Mouse (Mus musculus) spleen, postnatal 0 days (tissue): ENCODE results near the gene Hipk1. TPM values are rescaled to one million over a fixed set of nuclear protein-coding genes. Genes with fewer than 3 reads are reported as not detected.

Experiments
- polyA plus RNA-seq: library from polyadenylated mRNA; unstranded; fragments of >200 nt; fragmentation: Nextera tagmentation; extraction: Ambion mirVana; gene quantifications from 2 replicates; pipeline ENCODE4 v1.2.1, GENCODE M21; 2015

The Hipk1 gene
- 18.1 and 19.0 TPM in 2 replicates for polyA plus RNA-seq

GRCm38 (mm10) chr3:103791230-103792110 is at the start of gene Hipk1:
Gene Hipk1, minus strand, starts transcription at chr3:103791563.

DNA sequence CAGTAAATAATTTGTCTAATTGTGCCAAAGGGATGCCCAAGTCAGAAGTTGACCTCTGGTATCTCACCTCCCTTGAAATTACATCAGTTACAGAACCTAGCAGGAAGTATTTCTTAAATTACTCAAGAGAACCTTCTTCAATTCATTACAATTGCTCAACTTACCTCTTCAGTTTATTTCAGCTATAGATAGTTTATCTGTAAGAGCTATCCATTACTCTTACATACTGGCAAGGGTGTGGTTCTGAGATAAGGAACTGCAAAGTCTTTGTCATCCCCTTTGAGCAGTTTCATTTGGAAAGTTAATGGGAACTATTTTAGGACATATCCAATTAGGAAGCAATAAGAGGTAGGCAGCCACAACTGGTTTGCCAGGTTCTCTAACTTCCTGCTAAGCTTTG is 41.1 kb upstream of the Hipk1 start, which contains the start of gene Bcl2l15:
Bcl2l15 (plus strand) TSS at position 176 of the 400 bp plus-strand sequence.

DNA sequence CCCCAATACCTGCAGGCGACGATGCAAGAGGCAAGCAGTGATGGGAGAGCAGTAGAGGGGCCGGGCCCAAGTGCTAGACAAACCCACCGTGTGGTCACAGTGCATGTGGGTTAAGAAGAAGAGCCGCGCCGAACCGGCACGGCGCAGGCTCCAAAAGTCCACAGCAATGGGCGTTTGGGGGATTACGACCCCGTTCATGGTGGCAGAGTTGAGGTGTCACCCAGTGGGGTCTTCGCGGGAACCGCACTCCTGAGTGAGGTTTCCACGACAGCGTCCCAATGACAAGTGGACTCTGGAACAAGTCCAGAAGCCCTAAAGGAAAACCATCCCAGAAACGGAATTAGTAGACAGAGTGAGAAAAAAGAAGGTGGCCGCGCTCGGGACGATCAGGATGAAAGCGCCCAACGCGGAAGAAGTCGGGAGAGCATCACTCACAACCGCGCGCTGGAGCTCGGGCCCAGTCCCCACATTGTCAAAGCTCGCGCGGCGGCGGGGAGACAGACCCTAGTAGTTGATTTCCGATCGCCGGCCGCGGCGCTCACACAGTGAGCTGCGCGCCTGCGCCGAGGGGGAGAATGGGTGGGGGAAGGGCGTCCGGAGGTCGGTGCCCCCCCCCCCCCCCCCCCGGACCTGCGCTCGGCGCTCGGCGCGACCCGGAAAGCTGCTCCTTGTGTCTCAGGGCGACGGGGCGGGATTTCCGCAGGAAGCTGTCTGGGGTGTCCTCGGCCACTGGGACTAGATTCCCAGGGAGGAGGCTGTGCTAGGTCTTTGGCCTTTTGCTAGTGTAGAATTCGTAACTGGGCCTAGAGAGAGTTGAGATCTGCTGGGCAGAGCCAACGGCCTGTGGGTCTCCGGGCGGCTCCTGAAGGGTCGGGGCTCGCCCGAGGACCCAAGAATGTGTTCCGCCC is 17.8 kb upstream of the Hipk1 start, which contains the start of the genes Dclre1b, Ap4b1 and Gm43064:
Dclre1b (minus strand) TSS at position 554 of the 908 bp plus-strand sequence.
Ap4b1 (plus strand) TSS at position 630 of the 908 bp plus-strand sequence.
Gm43064 (plus strand) TSS at position 683 of the 908 bp plus-strand sequence.

DNA sequence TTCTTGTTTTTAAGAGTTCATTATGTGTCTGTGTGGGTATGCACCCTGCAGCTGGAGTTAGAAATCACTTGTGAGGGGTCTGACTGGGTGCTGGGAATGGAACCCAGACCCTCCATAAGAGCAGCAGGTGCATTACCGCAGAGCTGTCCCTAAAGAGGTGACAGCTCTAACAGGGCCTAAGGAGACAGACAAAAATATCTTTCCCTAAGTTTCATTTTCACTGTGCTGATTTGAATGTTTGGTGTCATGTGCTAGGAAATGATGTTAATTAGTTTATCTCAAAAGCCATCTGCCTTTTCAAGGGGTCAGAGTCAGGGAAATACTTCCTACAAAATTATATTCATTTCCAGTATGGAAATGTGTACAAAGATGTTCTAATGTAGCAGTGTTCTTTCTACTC is 52.0 kb downstream of the Hipk1 start, which contains the start of gene Gm10964:
Gm10964 (plus strand) TSS at position 38 of the 400 bp plus-strand sequence.

GRCm38 (mm10) chr3:103737778-103738571 is 53.4 kb downstream of the Hipk1 start, which contains the start of gene Olfml3:
Gene Olfml3, minus strand, starts transcription at chr3:103738001.

Other genes starting within 250 kb of the Hipk1 start
- gene Syt6, start 216.3 kb downstream of the Hipk1 start, polyA plus RNA-seq: 1.2 and 1.9 TPM in 2 replicates
- 0.28 and 0.30 TPM in 2 replicates for gene Atg4a-ps, start 145.5 kb downstream of the Hipk1 start, polyA plus RNA-seq
- 27.5 and 39.0 TPM in 2 replicates for gene Olfml3, start 53.6 kb downstream of the Hipk1 start, polyA plus RNA-seq
- gene Gm10964, start 52.2 kb downstream of the Hipk1 start, polyA plus RNA-seq: not detected in 2 replicates
- gene Dclre1b, start 17.9 kb upstream of the Hipk1 start, polyA plus RNA-seq: 33.3 and 43.3 TPM in 2 replicates
- gene Ap4b1, start 18.0 kb upstream of the Hipk1 start, polyA plus RNA-seq: 14.8 TPM in 2 replicates
- 0.17 and 0.83 TPM in 2 replicates for gene Gm43064, start 18.0 kb upstream of the Hipk1 start, polyA plus RNA-seq
- 1.6 and 2.5 TPM in 2 replicates for gene Bcl2l15, start 41.0 kb upstream of the Hipk1 start, polyA plus RNA-seq
- gene Ptpn22, start 68.2 kb upstream of the Hipk1 start, polyA plus RNA-seq: 8.7 and 13.1 TPM in 2 replicates
- 8.3 and 9.2 TPM in 2 replicates for gene Rsbn1, start 122.6 kb upstream of the Hipk1 start, polyA plus RNA-seq
- 10.4 and 10.5 TPM in 2 replicates for gene Phtf1, start 176.5 kb upstream of the Hipk1 start, polyA plus RNA-seq